Mouse (Mus musculus): ENCODE measurements around the gene Syt1. TPM values are rescaled to one million over a fixed set of nuclear protein-coding genes. Genes with fewer than 3 reads are reported as not detected.

The Syt1 gene
- polyA plus RNA-seq, 1 experiment from 2014 or later = 16.9 TPM

- Histone ChIP-seq H3K27me3 (ENCODE audit: control insufficient read depth, insufficient read depth, low read length) (no peaks in the 10 kb centered on the region), H3K9me3 (ENCODE audit: control insufficient read depth, low read length) (no peaks in the 10 kb centered on the region), H3K4me3 (ENCODE audit: low read depth, low read length) (no peak overlapping the region), H3K36me3 (ENCODE audit: control insufficient read depth, insufficient read depth, low read length) (no peaks in the 10 kb centered on the region), H3K4me1 (replicated peaks; ENCODE audit: control insufficient read depth, insufficient read depth, low read length) (no peaks in the 10 kb centered on the region), H3K27ac (ENCODE audit: low read depth, low read length) (no peak overlapping the region), H3K4me2 (ENCODE audit: low read depth, low read length, severe bottlenecking) (no peak overlapping the region), H3K9ac (ENCODE audit: low read length) (no peak overlapping the region)
- 87% methylated on average over 7 of the region's 7 CpGs for WGBS
- ATAC-seq (replicated peaks; ENCODE audit: low FRiP score) (no peak), DNase-seq (ENCODE audit: low spot score) (no peak)
Observed at GRCm38 (mm10) chr10:108528338-108528737, 482.4 kb downstream of the Syt1 start.

GRCm38 (mm10) chr10:108525506-108525905 is 485.3 kb downstream of the Syt1 start:
- no peaks in the 10 kb centered on the region for H3K9me3 ChIP-seq (ENCODE audit: control insufficient read depth, low read length)
- DNase-seq (ENCODE audit: low spot score) = no peak
- no peaks in the 10 kb centered on the region for H3K36me3 ChIP-seq (ENCODE audit: control insufficient read depth, insufficient read depth, low read length)
- no peaks in the 10 kb centered on the region for H3K4me1 ChIP-seq (replicated peaks; ENCODE audit: control insufficient read depth, insufficient read depth, low read length)
- no peaks in the 10 kb centered on the region for H3K27me3 ChIP-seq (ENCODE audit: control insufficient read depth, insufficient read depth, low read length)
- H3K4me2 ChIP-seq (ENCODE audit: low read depth, low read length, severe bottlenecking) = no peak overlapping the region
- WGBS = 91% methylated on average over 11 of the region's 11 CpGs
- no peak overlapping the region for H3K9ac ChIP-seq (ENCODE audit: low read length)
- no peak overlapping the region for H3K4me3 ChIP-seq (ENCODE audit: low read depth, low read length)
- no peak for ATAC-seq (replicated peaks; ENCODE audit: low FRiP score)
- H3K27ac ChIP-seq (ENCODE audit: low read depth, low read length) = no peak overlapping the region

- DNase-seq (ENCODE audit: low spot score) = no peak
- Histone ChIP-seq H3K9me3 (ENCODE audit: control insufficient read depth, low read length) (no peaks in the 10 kb centered on the region), H3K4me3 (ENCODE audit: low read depth, low read length) (no peak overlapping the region), H3K4me1 (replicated peaks; ENCODE audit: control insufficient read depth, insufficient read depth, low read length) (no peaks in the 10 kb centered on the region), H3K9ac (ENCODE audit: low read length) (no peak overlapping the region), H3K4me2 (ENCODE audit: low read depth, low read length, severe bottlenecking) (no peak overlapping the region), H3K27me3 (ENCODE audit: control insufficient read depth, insufficient read depth, low read length) (no peaks in the 10 kb centered on the region), H3K27ac (ENCODE audit: low read depth, low read length) (no peak overlapping the region), H3K36me3 (ENCODE audit: control insufficient read depth, insufficient read depth, low read length) (no peaks in the 10 kb centered on the region)
- peak; percentile 63 for ATAC-seq (replicated peaks; ENCODE audit: low FRiP score)
- 38% methylated on average over 6 of the region's 6 CpGs for WGBS
Observed at GRCm38 (mm10) chr10:108524306-108525029, 486.3 kb downstream of the Syt1 start.

GRCm38 (mm10) chr10:108519156-108519555 is 491.6 kb downstream of the Syt1 start:
- no peaks in the 10 kb centered on the region for H3K36me3 ChIP-seq (ENCODE audit: control insufficient read depth, insufficient read depth, low read length)
- no peak overlapping the region for H3K4me3 ChIP-seq (ENCODE audit: low read depth, low read length)
- H3K27ac ChIP-seq (ENCODE audit: low read depth, low read length) = no peak overlapping the region
- 27% methylated on average over 6 of the region's 6 CpGs for WGBS
- ATAC-seq (replicated peaks; ENCODE audit: low FRiP score) (no peak), DNase-seq (ENCODE audit: low spot score) (no peak)
- no peak overlapping the region for H3K4me2 ChIP-seq (ENCODE audit: low read depth, low read length, severe bottlenecking)
- H3K4me1 ChIP-seq (replicated peaks; ENCODE audit: control insufficient read depth, insufficient read depth, low read length) = no peaks in the 10 kb centered on the region
- no peaks in the 10 kb centered on the region for H3K9me3 ChIP-seq (ENCODE audit: control insufficient read depth, low read length)
- no peak overlapping the region for H3K9ac ChIP-seq (ENCODE audit: low read length)
- no peaks in the 10 kb centered on the region for H3K27me3 ChIP-seq (ENCODE audit: control insufficient read depth, insufficient read depth, low read length)

- ATAC-seq (replicated peaks; ENCODE audit: low FRiP score) = no peak
- 70% methylated on average over 9 of the region's 9 CpGs for WGBS
- no peak overlapping the region for H3K27ac ChIP-seq (ENCODE audit: low read depth, low read length)
- H3K4me1 ChIP-seq (replicated peaks; ENCODE audit: control insufficient read depth, insufficient read depth, low read length) = no peaks in the 10 kb centered on the region
- no peak for DNase-seq (ENCODE audit: low spot score)
- H3K4me3 ChIP-seq (ENCODE audit: low read depth, low read length) = no peak overlapping the region
- H3K9me3 ChIP-seq (ENCODE audit: control insufficient read depth, low read length) = no peaks in the 10 kb centered on the region
- H3K9ac ChIP-seq (ENCODE audit: low read length) = no peak overlapping the region
- no peaks in the 10 kb centered on the region for H3K27me3 ChIP-seq (ENCODE audit: control insufficient read depth, insufficient read depth, low read length)
- H3K4me2 ChIP-seq (ENCODE audit: low read depth, low read length, severe bottlenecking) = no peak overlapping the region
- no peaks in the 10 kb centered on the region for H3K36me3 ChIP-seq (ENCODE audit: control insufficient read depth, insufficient read depth, low read length)
Observed at GRCm38 (mm10) chr10:108517076-108517475, 493.7 kb downstream of the Syt1 start.

GRCm38 (mm10) chr10:108514671-108515070 is 496.1 kb downstream of the Syt1 start:
- DNase-seq (ENCODE audit: low spot score) (no peak), ATAC-seq (replicated peaks; ENCODE audit: low FRiP score) (no peak)
- H3K4me1 ChIP-seq (replicated peaks; ENCODE audit: control insufficient read depth, insufficient read depth, low read length) = no peaks in the 10 kb centered on the region
- no peak overlapping the region for H3K4me2 ChIP-seq (ENCODE audit: low read depth, low read length, severe bottlenecking)
- no peak overlapping the region for H3K4me3 ChIP-seq (ENCODE audit: low read depth, low read length)
- no peaks in the 10 kb centered on the region for H3K27me3 ChIP-seq (ENCODE audit: control insufficient read depth, insufficient read depth, low read length)
- H3K36me3 ChIP-seq (ENCODE audit: control insufficient read depth, insufficient read depth, low read length) = no peaks in the 10 kb centered on the region
- H3K9me3 ChIP-seq (ENCODE audit: control insufficient read depth, low read length) = no peaks in the 10 kb centered on the region
- H3K9ac ChIP-seq (ENCODE audit: low read length) = no peak overlapping the region
- 61% methylated on average over 7 of the region's 7 CpGs for WGBS
- no peak overlapping the region for H3K27ac ChIP-seq (ENCODE audit: low read depth, low read length)

- no peaks in the 10 kb centered on the region for H3K27me3 ChIP-seq (ENCODE audit: control insufficient read depth, insufficient read depth, low read length)
- H3K4me1 ChIP-seq (replicated peaks; ENCODE audit: control insufficient read depth, insufficient read depth, low read length) = no peaks in the 10 kb centered on the region
- WGBS = 76% methylated on average over 3 of the region's 3 CpGs
- no peak overlapping the region for H3K4me3 ChIP-seq (ENCODE audit: low read depth, low read length)
- no peak for ATAC-seq (replicated peaks; ENCODE audit: low FRiP score)
- no peaks in the 10 kb centered on the region for H3K9me3 ChIP-seq (ENCODE audit: control insufficient read depth, low read length)
- no peak for DNase-seq (ENCODE audit: low spot score)
- no peak overlapping the region for H3K4me2 ChIP-seq (ENCODE audit: low read depth, low read length, severe bottlenecking)
- H3K9ac ChIP-seq (ENCODE audit: low read length) = no peak overlapping the region
- no peak overlapping the region for H3K27ac ChIP-seq (ENCODE audit: low read depth, low read length)
- H3K36me3 ChIP-seq (ENCODE audit: control insufficient read depth, insufficient read depth, low read length) = no peaks in the 10 kb centered on the region
Observed at GRCm38 (mm10) chr10:108509579-108509978, 501.2 kb downstream of the Syt1 start.

- Histone ChIP-seq H3K36me3 (ENCODE audit: control insufficient read depth, insufficient read depth, low read length) (no peaks in the 10 kb centered on the region), H3K27ac (ENCODE audit: low read depth, low read length) (no peak overlapping the region), H3K27me3 (ENCODE audit: control insufficient read depth, insufficient read depth, low read length) (no peaks in the 10 kb centered on the region), H3K4me1 (replicated peaks; ENCODE audit: control insufficient read depth, insufficient read depth, low read length) (no peaks in the 10 kb centered on the region), H3K4me3 (ENCODE audit: low read depth, low read length) (no peak overlapping the region), H3K9me3 (ENCODE audit: control insufficient read depth, low read length) (no peaks in the 10 kb centered on the region), H3K4me2 (ENCODE audit: low read depth, low read length, severe bottlenecking) (no peak overlapping the region), H3K9ac (ENCODE audit: low read length) (no peak overlapping the region)
- WGBS = 74% methylated on average over 4 of the region's 4 CpGs
- no peak for ATAC-seq (replicated peaks; ENCODE audit: low FRiP score)
- DNase-seq (ENCODE audit: low spot score) = no peak
Observed at GRCm38 (mm10) chr10:108506917-108507316, 503.9 kb downstream of the Syt1 start.

GRCm38 (mm10) chr10:108504925-108505324 is 505.9 kb downstream of the Syt1 start:
- no peak overlapping the region for H3K27ac ChIP-seq (ENCODE audit: low read depth, low read length)
- no peak overlapping the region for H3K4me2 ChIP-seq (ENCODE audit: low read depth, low read length, severe bottlenecking)
- no peak overlapping the region for H3K9ac ChIP-seq (ENCODE audit: low read length)
- no peak for DNase-seq (ENCODE audit: low spot score)
- 75% methylated on average over 7 of the region's 7 CpGs for WGBS
- no peaks in the 10 kb centered on the region for H3K9me3 ChIP-seq (ENCODE audit: control insufficient read depth, low read length)
- no peak overlapping the region for H3K4me3 ChIP-seq (ENCODE audit: low read depth, low read length)
- no peaks in the 10 kb centered on the region for H3K27me3 ChIP-seq (ENCODE audit: control insufficient read depth, insufficient read depth, low read length)
- ATAC-seq (replicated peaks; ENCODE audit: low FRiP score) = no peak
- no peaks in the 10 kb centered on the region for H3K36me3 ChIP-seq (ENCODE audit: control insufficient read depth, insufficient read depth, low read length)
- H3K4me1 ChIP-seq (replicated peaks; ENCODE audit: control insufficient read depth, insufficient read depth, low read length) = no peaks in the 10 kb centered on the region
